Mouse (Mus musculus): ENCODE measurements around the gene Wfs1.

The Wfs1 gene

GRCm38 (mm10) chr5:36922811-36923210 lies 66.2 kb downstream of the Wfs1 start:
- CTCF ChIA-PET: interaction anchor here in 3 of 4 experiments (0.6 to 6.5 kb wide), 5 partner anchors 9 to 102 kb away, joined by 3 to 36 read pairs (median 4); no protein-coding TSS in a partner anchor
- POLR2A ChIA-PET: interaction anchor here in 2 of 4 experiments (0.9 to 1.5 kb wide), 2 partner anchors 14 to 53 kb away, joined by 3 to 4 read pairs; no protein-coding TSS in a partner anchor

- CTCF ChIA-PET: interaction anchor here (0.7 to 6.5 kb wide), 9 partner anchors 10 to 101 kb away, joined by 3 to 47 read pairs (median 3); partner anchors contain the start of gene Man2b2 (in 1 of the 4)
- POLR2A ChIA-PET: interaction anchor here in 3 of 4 experiments (0.8 to 1.1 kb wide), 4 partner anchors 11 to 65 kb away, joined by 3 to 4 read pairs (median 3); no protein-coding TSS in a partner anchor
Measured at GRCm38 (mm10) chr5:36921871-36922270, 67.1 kb downstream of the Wfs1 start.

- CTCF ChIA-PET: interaction anchor here (0.5 to 6.5 kb wide), 53 partner anchors 8 to 418 kb away, joined by 3 to 47 read pairs (median 4); partner anchors contain the start of gene Man2b2 (in 4 of the 4)
- POLR2A ChIA-PET: interaction anchor here in 3 of 4 experiments (0.6 to 1.6 kb wide), 10 partner anchors 13 to 361 kb away, joined by 3 to 6 read pairs (median 3); partner anchors contain the start of gene Man2b2 (in 1 of the 3)
Measured at GRCm38 (mm10) chr5:36920072-36920471, 68.9 kb downstream of the Wfs1 start.

- ChIA-PET POLR2A (interaction anchor here in 1 of 4 experiments (0.6 kb wide), 1 partner anchor 14 kb away, joined by 3 read pairs; no protein-coding TSS in a partner anchor), CTCF (interaction anchor here (0.7 to 6.5 kb wide), 11 partner anchors 10 to 92 kb away, joined by 3 to 47 read pairs (median 5); partner anchors contain the start of gene Man2b2 (in 1 of the 4))
Measured at GRCm38 (mm10) chr5:36918016-36918415, 71.0 kb downstream of the Wfs1 start.

GRCm38 (mm10) chr5:36917245-36917644 lies 71.8 kb downstream of the Wfs1 start:
- POLR2A ChIA-PET: interaction anchor here in 1 of 4 experiments (0.9 to 1.5 kb wide), 2 partner anchors 10 to 12 kb away, joined by 3 to 4 read pairs; no protein-coding TSS in a partner anchor
- CTCF ChIA-PET: interaction anchor here in 3 of 4 experiments (0.6 to 6.5 kb wide), 7 partner anchors 9 to 99 kb away, joined by 3 to 47 read pairs (median 6); partner anchors contain the start of gene Man2b2 (in 1 of the 3)

GRCm38 (mm10) chr5:36916581-36916980 lies 72.4 kb downstream of the Wfs1 start:
- ChIA-PET CTCF (interaction anchor here in 3 of 4 experiments (0.6 to 6.5 kb wide), 6 partner anchors 9 to 99 kb away, joined by 3 to 47 read pairs (median 10); partner anchors contain the start of gene Man2b2 (in 1 of the 3)), POLR2A (interaction anchor here in 2 of 4 experiments (0.9 to 2.2 kb wide), 4 partner anchors 11 to 120 kb away, joined by 3 to 7 read pairs (median 4); partner anchors contain the start of gene Mrfap1 (in 1 of the 2))

Data from embryonic stem cell, embryonic (primary cell).